Mouse (Mus musculus): ENCODE measurements around the gene Coro2a. TPM values are rescaled to one million over a fixed set of nuclear protein-coding genes. Genes with fewer than 3 reads are reported as not detected.

Gene Coro2a
- total and polyA plus RNA-seq, 3 experiments, result 0.35 to 6.8 TPM; not detected in 1

- TF ChIP-seq POLR2AphosphoS5 (IDR thresholded peaks at IDR 0.05; ENCODE audit: borderline replicate concordance, low read depth, low read length), result no peak
- no peak for TF ChIP-seq MAFK (IDR thresholded peaks at IDR 0.05; ENCODE audit: borderline replicate concordance, low read depth, low read length)
- peak; percentile 77 for TF ChIP-seq BHLHE40 (IDR thresholded peaks at IDR 0.05; ENCODE audit: borderline replicate concordance, low read depth, low read length)
- TF ChIP-seq POLR2AphosphoS2 (IDR thresholded peaks at IDR 0.05; ENCODE audit: low read length), result no peak
- no peak for TF ChIP-seq ELF1 (IDR thresholded peaks at IDR 0.05; ENCODE audit: low read depth, low read length)
- TF ChIP-seq KAT2A (conservative IDR thresholded peaks at IDR 0.05; ENCODE audit: low read depth, low read length), result no peak
- peak; percentile 63; the same call in 1 of the 2 replicates for TF ChIP-seq MAX (IDR thresholded peaks at IDR 0.05; ENCODE audit: low read length)
- peak; percentile 82 for TF ChIP-seq GATA1 (IDR thresholded peaks at IDR 0.05; ENCODE audit: low read depth, low read length)
- no peak for TF ChIP-seq POLR2A (IDR thresholded peaks at IDR 0.05; ENCODE audit: control insufficient read depth in 1 of 2, insufficient read depth in 1 of 2, low read depth in 1 of 2, low read length in 2 of 2, poor library complexity in 1 of 2)
- TF ChIP-seq JUND (IDR thresholded peaks at IDR 0.05; ENCODE audit: low read depth, low read length), result no peak
Measured at GRCm38 (mm10) chr4:46558672-46559667, 43.0 kb downstream of the Coro2a start (continued).

GRCm38 (mm10) chr4:46556933-46557332, 45.1 kb downstream of the Coro2a start:
- Histone ChIP-seq H3K4me1 (ENCODE audit: control insufficient read depth in 1 of 2, insufficient read depth in 2 of 2, low read length in 2 of 2) (peaks cover 23 to 45% of the 10 kb centered on the region in 2 experiments), H3K36me3 (ENCODE audit: control insufficient read depth in 1 of 2, insufficient read depth in 2 of 2, low read length in 2 of 2) (peaks cover 0 to 23% of the 10 kb centered on the region in 2 experiments; a peak in 2 of 4 replicates), H3K27me3 (ENCODE audit: control insufficient read depth in 1 of 2, insufficient read depth in 2 of 2, low read length in 2 of 2) (no peaks in the 10 kb centered on the region), H3K79me2 (ENCODE audit: control insufficient read depth, insufficient read depth, low read length, poor library complexity) (no peaks in the 10 kb centered on the region), H3K9me3 (replicated peaks; ENCODE audit: insufficient read depth, low read length) (no peaks in the 10 kb centered on the region), H3K9ac (ENCODE audit: control insufficient read depth, low read depth, low read length, poor library complexity, severe bottlenecking) (no peak overlapping the region), H3K27ac (ENCODE audit: control insufficient read depth, low read depth, low read length) (no peak overlapping the region), H3K4me3 (ENCODE audit: control insufficient read depth in 1 of 2, insufficient read depth in 1 of 2, low read depth in 2 of 2, low read length in 2 of 2) (no peak overlapping the region)
- DNase-seq (ENCODE audit: low read depth, low spot score), result no peak
- TF ChIP-seq E2F4 (IDR thresholded peaks at IDR 0.05; ENCODE audit: borderline replicate concordance, low read depth, low read length), result no peak

GRCm38 (mm10) chr4:46555762-46556161, 46.2 kb downstream of the Coro2a start:
- peaks cover 0 to 19% of the 10 kb centered on the region in 2 experiments; a peak in 2 of 4 replicates for H3K36me3 ChIP-seq (ENCODE audit: control insufficient read depth in 1 of 2, insufficient read depth in 2 of 2, low read length in 2 of 2)
- no peak overlapping the region for H3K4me3 ChIP-seq (ENCODE audit: control insufficient read depth in 1 of 2, insufficient read depth in 1 of 2, low read depth in 2 of 2, low read length in 2 of 2)
- DNase-seq (ENCODE audit: low read depth, low spot score), result no peak
- H3K27me3 ChIP-seq (ENCODE audit: control insufficient read depth in 1 of 2, insufficient read depth in 2 of 2, low read length in 2 of 2), result no peaks in the 10 kb centered on the region
- TF ChIP-seq SIN3A (IDR thresholded peaks at IDR 0.05; ENCODE audit: low read length) (no peak), MXI1 (IDR thresholded peaks at IDR 0.05; ENCODE audit: low read depth, low read length) (no peak), USF1 (IDR thresholded peaks at IDR 0.05; ENCODE audit: low read depth, low read length) (no peak), TBP (IDR thresholded peaks at IDR 0.05; ENCODE audit: low read depth, low read length) (no peak), NRF1 (IDR thresholded peaks at IDR 0.05; ENCODE audit: insufficient read depth, low read depth, low read length, poor library complexity, severe bottlenecking) (no peak), CHD2 (IDR thresholded peaks at IDR 0.05; ENCODE audit: low read length) (no peak), NELFE (IDR thresholded peaks at IDR 0.05; ENCODE audit: low read depth, low read length) (no peak), ELF1 (IDR thresholded peaks at IDR 0.05; ENCODE audit: low read depth, low read length) (no peak), RAD21 (IDR thresholded peaks at IDR 0.05; ENCODE audit: low read depth, low read length) (no peak), MAX (IDR thresholded peaks at IDR 0.05; ENCODE audit: low read length) (no peak), MEF2A (IDR thresholded peaks at IDR 0.05; ENCODE audit: extremely low read depth, insufficient replicate concordance, low read depth, low read length, poor library complexity, severe bottlenecking) (no peak), TCF12 (IDR thresholded peaks at IDR 0.05; ENCODE audit: low read depth, low read length) (no peak), MYC (IDR thresholded peaks at IDR 0.05; ENCODE audit: low read depth, low read length) (no peak)
- H3K79me2 ChIP-seq (ENCODE audit: control insufficient read depth, insufficient read depth, low read length, poor library complexity), result no peaks in the 10 kb centered on the region
- H3K9me3 ChIP-seq (replicated peaks; ENCODE audit: insufficient read depth, low read length), result no peaks in the 10 kb centered on the region
- H3K27ac ChIP-seq (ENCODE audit: control insufficient read depth, low read depth, low read length), result no peak overlapping the region
- peaks cover 20 to 43% of the 10 kb centered on the region in 2 experiments for H3K4me1 ChIP-seq (ENCODE audit: control insufficient read depth in 1 of 2, insufficient read depth in 2 of 2, low read length in 2 of 2)
- no peak overlapping the region for H3K9ac ChIP-seq (ENCODE audit: control insufficient read depth, low read depth, low read length, poor library complexity, severe bottlenecking)
